Mouse (Mus musculus) left cerebral cortex, postnatal 4 days (tissue): ENCODE results near the gene Gramd1a. TPM values are rescaled to one million over a fixed set of nuclear protein-coding genes. Genes with fewer than 3 reads are reported as not detected.

Experiments
- DNase-seq: peaks from one replicate; pipeline ENCODE4 v3.0.0-alpha.2; 2022
- intact Hi-C: fragments of 180-260 bp; cut with DNase I; formaldehyde crosslinking; loops from one replicate; pipeline ENCODE4 v1.15.1; 2025
- total RNA-seq, 2 experiments: library from RNA; stranded (reverse); gene quantifications; 2 replicates each; pipeline ENCODE4 v1.2.3; 2021

Gene Gramd1a
- total RNA-seq, 2 experiments from 2014 or later: 184 to 195 TPM

GRCm38 (mm10) chr7:31098697-31099611, 56.7 kb downstream of the Gramd1a start:
- intact Hi-C loops: no loop called here
- DNase-seq: no peak

GRCm38 (mm10) chr7:31097583-31098248, 58.0 kb downstream of the Gramd1a start:
- peak; percentile 95 for DNase-seq
- intact Hi-C loops: no loop called here

GRCm38 (mm10) chr7:31096892-31097564, 58.7 kb downstream of the Gramd1a start:
- intact Hi-C loops: no loop called here
- DNase-seq: no peak

- intact Hi-C loops: no loop called here
These were observed 60.8 kb downstream of the Gramd1a start for GRCm38 (mm10) chr7:31094774-31095501.

GRCm38 (mm10) chr7:31089721-31090120, 66.0 kb downstream of the Gramd1a start:
- no peak for DNase-seq
- intact Hi-C loops: no loop called here

More at GRCm38 (mm10) chr7:31094774-31095501, 60.8 kb downstream of the Gramd1a start:
- DNase-seq: no peak

GRCm38 (mm10) chr7:31088206-31088605, 67.5 kb downstream of the Gramd1a start:
- DNase-seq: no peak
- intact Hi-C loops: no loop called here

GRCm38 (mm10) chr7:31087262-31087661, 68.4 kb downstream of the Gramd1a start:
- intact Hi-C loops: no loop called here
- no peak for DNase-seq

- DNase-seq: no peak
- intact Hi-C loops: no loop called here
These were observed 69.4 kb downstream of the Gramd1a start for GRCm38 (mm10) chr7:31086175-31086755.

GRCm38 (mm10) chr7:31085171-31085570, 70.5 kb downstream of the Gramd1a start:
- intact Hi-C loops: no loop called here
- DNase-seq: peak; percentile 41

GRCm38 (mm10) chr7:31084140-31084539, 71.6 kb downstream of the Gramd1a start:
- DNase-seq: no peak

GRCm38 (mm10) chr7:31082831-31083588, 72.7 kb downstream of the Gramd1a start:
- peak; percentile 65 for DNase-seq
- intact Hi-C loops: no loop called here

More at GRCm38 (mm10) chr7:31084140-31084539, 71.6 kb downstream of the Gramd1a start:
- intact Hi-C loops: no loop called here

GRCm38 (mm10) chr7:31082106-31082505, 73.6 kb downstream of the Gramd1a start:
- intact Hi-C loops: no loop called here
- no peak for DNase-seq

- intact Hi-C loops: no loop called here
- no peak for DNase-seq
These were observed 74.6 kb downstream of the Gramd1a start for GRCm38 (mm10) chr7:31081106-31081505.

GRCm38 (mm10) chr7:31080611-31081010, 75.1 kb downstream of the Gramd1a start:
- intact Hi-C loops: no loop called here
- no peak for DNase-seq

Other genes with a start within 250 kb of the Gramd1a start
- 1 to 10 TPM; 1.3 to 3.4 TPM for gene Mag, start 241.0 kb downstream of the Gramd1a start, total RNA-seq
- not detected for gene Hamp2, start 231.2 kb downstream of the Gramd1a start, total RNA-seq
- gene Hamp, start 211.9 kb downstream of the Gramd1a start, total RNA-seq: not detected
- 100 to 1,000 TPM in 1 of 2 experiments, 10 to 100 TPM in 1; 92.8 to 105 TPM for gene Usf2, start 199.1 kb downstream of the Gramd1a start, total RNA-seq
- gene Lsr, start 182.4 kb downstream of the Gramd1a start, total RNA-seq: 10 to 100 TPM; 12.5 to 12.8 TPM
- gene Fam187b, start 182.1 kb downstream of the Gramd1a start, total RNA-seq: under 1 TPM in 1 of 2 experiments, not detected in 1; 0.42 TPM
- gene Fxyd5, start 113.4 kb downstream of the Gramd1a start, total RNA-seq: 10 to 100 TPM; 23.5 to 25.4 TPM
- gene Fxyd7, start 104.4 kb downstream of the Gramd1a start, total RNA-seq: 100 to 1,000 TPM; 108 to 159 TPM
- gene Fxyd1, start 98.7 kb downstream of the Gramd1a start, total RNA-seq: 1 to 10 TPM; 8.4 to 8.7 TPM
- 1 to 10 TPM; 2.4 to 2.7 TPM for gene Lgi4, start 96.6 kb downstream of the Gramd1a start, total RNA-seq
- not detected for gene Fxyd3, start 79.2 kb downstream of the Gramd1a start, total RNA-seq
- 1 to 10 TPM; 1.4 to 1.6 TPM for gene Hpn, start 40.6 kb downstream of the Gramd1a start, total RNA-seq
- 10 to 100 TPM; 58.6 to 66.7 TPM for gene Scn1b, start 28.9 kb downstream of the Gramd1a start, total RNA-seq
- gene Scgb2b2, start 134.6 kb upstream of the Gramd1a start, total RNA-seq: not detected
- not detected for gene Scgb1b2, start 135.9 kb upstream of the Gramd1a start, total RNA-seq
- gene Scgb2b3, start 206.2 kb upstream of the Gramd1a start, total RNA-seq: not detected
- gene Scgb1b3, start 219.7 kb upstream of the Gramd1a start, total RNA-seq: not detected